Comparison of ENCODE assay signal across 9 mouse cellular contexts in genomic region chr6:124379331-124379730, GRCm38 (mm10). TPM values are rescaled to one million over a fixed set of nuclear protein-coding genes. Genes with fewer than 3 reads are reported as not detected.
DNase-seq lines count a peak whose midpoint lies in the region; ATAC-seq and TF ChIP-seq lines count a peak whose summit lies in the region.
"Had no signal": no experiment of that assay in that cellular context is flagged by ENCODE, and none has a peak within 500 bp of the region (broad histone marks: within the 10 kb centered on the region; RNA-seq: fewer than 3 reads in every experiment).

No protein-coding gene starts in this region.

- ATAC-seq in midbrain, embryonic 11.5 days (ENCODE audit: low FRiP score), result 0 out of 2 replicates have a peak, but pooled peaks have one; percentile 22
- no peak for ATAC-seq in midbrain, embryonic 13.5 days
- no peak for ATAC-seq in liver, postnatal 0 days

- no peaks in the 10 kb centered on the region for H3K9me3 ChIP-seq in midbrain, embryonic 11.5 days (ENCODE audit: control insufficient read depth, low read length)
- H3K9me3 ChIP-seq in midbrain, embryonic 13.5 days, result no peaks in the 10 kb centered on the region
- no peaks in the 10 kb centered on the region for H3K9me3 ChIP-seq in liver, postnatal 0 days (ENCODE audit: low read length)
- H3K9me3 ChIP-seq: heart, embryonic 13.5 days; neural tube, embryonic 13.5 days had no signal

- TF ChIP-seq EP300 in liver, postnatal 0 days (IDR thresholded peaks at IDR 0.05; ENCODE audit: low read depth), result no peak

- TF ChIP-seq CTCF in liver, postnatal 0 days (IDR thresholded peaks at IDR 0.05; ENCODE audit: low read depth), result peak; percentile 80
- TF ChIP-seq CTCF in small intestine, adult 2 months (IDR thresholded peaks at IDR 0.05; ENCODE audit: extremely low read depth, insufficient read length, insufficient replicate concordance, low read depth, low read length), result peak; percentile 59; the same call in 1 of the 2 replicates

- H3K4me1 ChIP-seq in midbrain, embryonic 11.5 days (ENCODE audit: control insufficient read depth, insufficient read depth, low read length), result no peaks in the 10 kb centered on the region
- H3K4me1 ChIP-seq in midbrain, embryonic 13.5 days (replicated peaks), result no peaks in the 10 kb centered on the region
- peaks cover 19% of the 10 kb centered on the region for H3K4me1 ChIP-seq in liver, postnatal 0 days (ENCODE audit: insufficient read depth)
- peaks cover 20% of the 10 kb centered on the region for H3K4me1 ChIP-seq in small intestine, adult 2 months (ENCODE audit: control insufficient read depth, insufficient read depth, insufficient read length, low read length)
- H3K4me1 ChIP-seq: heart, embryonic 13.5 days; neural tube, embryonic 13.5 days had no signal

- no peak overlapping the region for H3K4me3 ChIP-seq in midbrain, embryonic 11.5 days (ENCODE audit: low read depth, low read length)
- H3K4me3 ChIP-seq in midbrain, embryonic 13.5 days (replicated peaks), result no peak overlapping the region
- H3K4me3 ChIP-seq in liver, postnatal 0 days (ENCODE audit: low read depth, low read length), result no peak overlapping the region
- no peak overlapping the region for H3K4me3 ChIP-seq in small intestine, adult 2 months (ENCODE audit: low read depth, low read length)
- H3K4me3 ChIP-seq: heart, embryonic 13.5 days; neural tube, embryonic 13.5 days had no signal

- no peaks in the 10 kb centered on the region for H3K27me3 ChIP-seq in midbrain, embryonic 11.5 days (ENCODE audit: control insufficient read depth, insufficient read depth, low read length)
- no peaks in the 10 kb centered on the region for H3K27me3 ChIP-seq in midbrain, embryonic 13.5 days
- H3K27me3 ChIP-seq in liver, postnatal 0 days (ENCODE audit: insufficient read depth, low read length), result no peaks in the 10 kb centered on the region
- H3K27me3 ChIP-seq in small intestine, adult 2 months (ENCODE audit: control insufficient read depth, insufficient read depth, low read length), result no peaks in the 10 kb centered on the region
- H3K27me3 ChIP-seq: heart, embryonic 13.5 days; neural tube, embryonic 13.5 days had no signal

- no peak overlapping the region for H3K9ac ChIP-seq in midbrain, embryonic 11.5 days (ENCODE audit: low read length)
- no peak overlapping the region for H3K9ac ChIP-seq in midbrain, embryonic 13.5 days (replicated peaks)
- H3K9ac ChIP-seq in liver, postnatal 0 days (replicated peaks), result no peak overlapping the region
- H3K9ac ChIP-seq: heart, embryonic 13.5 days; neural tube, embryonic 13.5 days had no signal

- no peak for TF ChIP-seq POLR2A in small intestine, adult 2 months (IDR thresholded peaks at IDR 0.05; ENCODE audit: low read depth, low read length)

- WGBS in midbrain, embryonic 11.5 days, result 32% methylated on average over 10 of the region's 10 CpGs
- 38% methylated on average over 10 of the region's 10 CpGs for WGBS in midbrain, embryonic 13.5 days
- WGBS in liver, postnatal 0 days (ENCODE audit: insufficient replicate concordance), result 22% methylated on average over 10 of the region's 10 CpGs
- WGBS in small intestine, adult 2 months, result 23% methylated on average over 10 of the region's 10 CpGs

- H3K27ac ChIP-seq in midbrain, embryonic 11.5 days (ENCODE audit: low read depth, low read length), result no peak overlapping the region
- no peak overlapping the region for H3K27ac ChIP-seq in midbrain, embryonic 13.5 days
- no peak overlapping the region for H3K27ac ChIP-seq in liver, postnatal 0 days (ENCODE audit: low read depth)
- no peak overlapping the region for H3K27ac ChIP-seq in small intestine, adult 2 months (ENCODE audit: insufficient read depth, low read depth, low read length)
- H3K27ac ChIP-seq: heart, embryonic 13.5 days; neural tube, embryonic 13.5 days had no signal

- no peak overlapping the region for H3K4me2 ChIP-seq in midbrain, embryonic 11.5 days
- no peak overlapping the region for H3K4me2 ChIP-seq in midbrain, embryonic 13.5 days (replicated peaks)
- no peak overlapping the region for H3K4me2 ChIP-seq in liver, postnatal 0 days (ENCODE audit: low read depth, low read length)
- H3K4me2 ChIP-seq: heart, embryonic 13.5 days; neural tube, embryonic 13.5 days had no signal

- no peaks in the 10 kb centered on the region for H3K36me3 ChIP-seq in midbrain, embryonic 11.5 days (ENCODE audit: control insufficient read depth, insufficient read depth, low read length)
- H3K36me3 ChIP-seq in midbrain, embryonic 13.5 days, result no peaks in the 10 kb centered on the region
- H3K36me3 ChIP-seq in liver, postnatal 0 days (replicated peaks; ENCODE audit: insufficient read depth, low read length), result no peaks in the 10 kb centered on the region
- H3K36me3 ChIP-seq in small intestine, adult 2 months (ENCODE audit: control insufficient read depth, insufficient read depth, low read length), result no peaks in the 10 kb centered on the region
- H3K36me3 ChIP-seq: heart, embryonic 13.5 days; neural tube, embryonic 13.5 days had no signal

- DNase-seq in midbrain, embryonic 11.5 days (ENCODE audit: low spot score, missing footprints), result no peak
- peak; percentile 72 for DNase-seq in ZHBTc4 (ENCODE audit: low read depth, low spot score)
- DNase-seq in embryo, embryonic 9.5 days (ENCODE audit: extremely low spot score), result peak; percentile 49
- peak; percentile 79 for DNase-seq in kidney, adult 9 months
- DNase-seq in liver, postnatal 0 days, result peak; percentile 69

RNA-seq across cellular contexts. Expression of gene Pex5, which starts 35.5 kb away (rescaled TPM):
- polyA plus RNA-seq in midbrain, embryonic 11.5 days (2014; fragmentation: Nextera tagmentation; extraction: Ambion mirVana), result 36.4 and 39.6 TPM in 2 replicates
- polyA plus RNA-seq in midbrain, embryonic 13.5 days (2015; fragmentation: Nextera tagmentation; extraction: Ambion mirVana), result 74.9 and 78.0 TPM in 2 replicates
- polyA plus RNA-seq in liver, postnatal 0 days (2015; fragmentation: Nextera tagmentation; extraction: Ambion mirVana), result 31.6 and 32.5 TPM in 2 replicates
- 17.1 and 29.1 TPM in 2 replicates for polyA plus RNA-seq in small intestine, adult 2 months (2012; rRNA removed)
